Mouse (Mus musculus) neural tube, embryonic 13.5 days (tissue): ENCODE measurements around the gene Prss16. TPM values are rescaled to one million over a fixed set of nuclear protein-coding genes. Genes with fewer than 3 reads are reported as not detected.
"Not testable (repeated sequence)": the region's sequence is repeated elsewhere in the genome, so short reads cannot be mapped to it uniquely, and the experiment has no call there.

Experiments used
- ATAC-seq: fragments of 200-750 bp; cut with Nextera tagmentation; 2 replicates; pipeline ENCODE4 v1.8.0; 2017; ENCODE audit warnings: low read depth, mild to moderate bottlenecking, moderate TSS enrichment, moderate library complexity
- H3K27ac ChIP-seq: fragments of 300-500 bp; sonication (generic); replicated peaks from 2 replicates; pipeline ENCODE4 v1.5.1; 2015; ENCODE audit warnings: moderate library complexity, mild to moderate bottlenecking, inconsistent platforms
- H3K27me3 ChIP-seq: fragments of 300-500 bp; sonication (generic); 2 replicates; pipeline ENCODE4 v1.6.1; 2015; ENCODE audit warnings: mild to moderate bottlenecking, inconsistent platforms
- H3K36me3 ChIP-seq: fragments of 300-500 bp; sonication (generic); 2 replicates; pipeline ENCODE4 v1.6.1; 2015; ENCODE audit warnings: mild to moderate bottlenecking, inconsistent platforms
- H3K4me1 ChIP-seq: fragments of 300-500 bp; sonication (generic); replicated peaks from 2 replicates; pipeline ENCODE4 v1.6.1; 2015; ENCODE audit warnings: inconsistent platforms
- H3K4me2 ChIP-seq: fragments of 300-500 bp; sonication (generic); 2 replicates; pipeline ENCODE4 v1.6.1; 2015; ENCODE audit warnings: inconsistent platforms, mild to moderate bottlenecking, moderate library complexity
- H3K4me3 ChIP-seq: fragments of 300-500 bp; sonication (generic); 2 replicates; pipeline ENCODE4 v1.5.1; 2015; ENCODE audit warnings: mild to moderate bottlenecking, inconsistent platforms
- H3K9ac ChIP-seq: fragments of 300-500 bp; sonication (generic); 2 replicates; pipeline ENCODE4 v1.6.1; 2015; ENCODE audit warnings: moderate library complexity, mild to moderate bottlenecking, inconsistent platforms
- H3K9me3 ChIP-seq: fragments of 300-500 bp; sonication (generic); 2 replicates; pipeline ENCODE4 v1.6.1; 2016; ENCODE audit warnings: inconsistent platforms
- WGBS: fragments of 180-500 bp; shearing (Covaris S2); methylation state at CpG from one replicate; pipeline ENCODE4 v1.1.7; 2015; 5-methylcytosine and 5-hydroxymethylcytosine counted together
- polyA plus RNA-seq: library from polyadenylated mRNA; unstranded; fragments of >200 nt; fragmentation: Nextera tagmentation; extraction: Ambion mirVana; gene quantifications from 2 replicates; pipeline ENCODE4 v1.2.1, GENCODE M21; 2015

Prss16 gene
- 0.17 and 0.18 TPM in 2 replicates for polyA plus RNA-seq

GRCm38 (mm10) chr13:22009642-22010041 is at the start of gene Prss16:
TSS of gene Prss16 (minus strand) at chr13:22009742.
- Histone ChIP-seq H3K9me3 (no peaks in the 10 kb centered on the region), H3K36me3 (no peaks in the 10 kb centered on the region), H3K27me3 (peaks cover 95% of the 10 kb centered on the region), H3K4me3 (no peak within 1 kb of the TSS), H3K4me1 (peaks cover 16% of the 10 kb centered on the region), H3K9ac (no peak within 1 kb of the TSS), H3K27ac (no peak within 1 kb of the TSS), H3K4me2 (no peak within 1 kb of the TSS)
- WGBS = 39% methylated on average over 7 of the region's 7 CpGs
- ATAC-seq = no peak

GRCm38 (mm10) chr13:22053754-22054153 is 44.2 kb upstream of the Prss16 start:
- Histone ChIP-seq H3K9ac (no peak overlapping the region), H3K9me3 (no peaks in the 10 kb centered on the region), H3K36me3 (no peaks in the 10 kb centered on the region), H3K27ac (no peak overlapping the region), H3K4me2 (no peak overlapping the region), H3K4me3 (no peak overlapping the region), H3K27me3 (no peaks in the 10 kb centered on the region), H3K4me1 (peaks cover 5% of the 10 kb centered on the region; the same call in 1 of the 2 replicates)
- no peak for ATAC-seq
- WGBS = 97% methylated on average over 1 of the region's 1 CpGs

GRCm38 (mm10) chr13:22051523-22051859 is 41.9 kb upstream of the Prss16 start:
- Histone ChIP-seq H3K4me2 (peak overlapping the region; percentile 58), H3K4me1 (peaks cover 5% of the 10 kb centered on the region; the same call in 1 of the 2 replicates), H3K27ac (peak overlapping the region; percentile 91), H3K27me3 (no peaks in the 10 kb centered on the region), H3K36me3 (no peaks in the 10 kb centered on the region), H3K9ac (peak overlapping the region; percentile 71), H3K9me3 (no peaks in the 10 kb centered on the region), H3K4me3 (peak overlapping the region; percentile 55)
- ATAC-seq = peak; percentile 41; the same call in 1 of the 2 replicates
- whole genome bisulfite sequencing = 10% methylated on average over 5 of the region's 5 CpGs

- peaks cover 5% of the 10 kb centered on the region; the same call in 1 of the 2 replicates for H3K4me1 ChIP-seq
- peak overlapping the region; percentile 55 for H3K4me3 ChIP-seq
- H3K27ac ChIP-seq = peak overlapping the region; percentile 91
- ATAC-seq = peak; percentile 96
- no peaks in the 10 kb centered on the region for H3K36me3 ChIP-seq
- no peaks in the 10 kb centered on the region for H3K9me3 ChIP-seq
- peak overlapping the region; percentile 58 for H3K4me2 ChIP-seq
- peak overlapping the region; percentile 71 for H3K9ac ChIP-seq
- WGBS = under 1% methylated on average over 52 of the region's 52 CpGs
- no peaks in the 10 kb centered on the region for H3K27me3 ChIP-seq
Measured at GRCm38 (mm10) chr13:22050591-22051522, 41.3 kb upstream of the Prss16 start.

GRCm38 (mm10) chr13:22049737-22050440 is 40.3 kb upstream of the Prss16 start:
- under 1% methylated on average over 14 of the region's 14 CpGs for WGBS

GRCm38 (mm10) chr13:22049041-22049440 is 39.5 kb upstream of the Prss16 start:
- Histone ChIP-seq H3K4me2 (0 out of 2 replicates have a peak overlapping the region, but pooled peaks have one; percentile 16), H3K9ac (no peak overlapping the region), H3K36me3 (no peaks in the 10 kb centered on the region), H3K4me1 (peaks cover 10% of the 10 kb centered on the region), H3K9me3 (no peaks in the 10 kb centered on the region), H3K27me3 (no peaks in the 10 kb centered on the region), H3K27ac (no peak overlapping the region), H3K4me3 (no peak overlapping the region)
- 72% methylated on average over 2 of the region's 2 CpGs for WGBS
- ATAC-seq = no peak

More at GRCm38 (mm10) chr13:22049737-22050440, 40.3 kb upstream of the Prss16 start:
- H3K9me3 ChIP-seq = no peaks in the 10 kb centered on the region
- no peaks in the 10 kb centered on the region for H3K27me3 ChIP-seq
- H3K9ac ChIP-seq = peak overlapping the region; percentile 71
- H3K4me2 ChIP-seq = peak overlapping the region; percentile 58
- peak overlapping the region; percentile 91 for H3K27ac ChIP-seq
- H3K36me3 ChIP-seq = no peaks in the 10 kb centered on the region
- H3K4me3 ChIP-seq = peak overlapping the region; percentile 55
- H3K4me1 ChIP-seq = peaks cover 5% of the 10 kb centered on the region; the same call in 1 of the 2 replicates
- peak; percentile 46 for ATAC-seq

GRCm38 (mm10) chr13:22045311-22045710 is 35.8 kb upstream of the Prss16 start:
- WGBS = 56% methylated on average over 2 of the region's 2 CpGs
- Histone ChIP-seq H3K27me3 (no peaks in the 10 kb centered on the region), H3K4me2 (no peak overlapping the region), H3K27ac (no peak overlapping the region), H3K36me3 (no peaks in the 10 kb centered on the region), H3K4me1 (peaks cover 31% of the 10 kb centered on the region), H3K9ac (no peak overlapping the region), H3K4me3 (no peak overlapping the region), H3K9me3 (no peaks in the 10 kb centered on the region)
- no peak for ATAC-seq

GRCm38 (mm10) chr13:22044432-22045155 is 35.1 kb upstream of the Prss16 start:
- H3K9me3 ChIP-seq = no peaks in the 10 kb centered on the region
- peak overlapping the region; percentile 39; the same call in 1 of the 2 replicates for H3K4me3 ChIP-seq
- H3K4me1 ChIP-seq = peaks cover 30% of the 10 kb centered on the region
- no peak for ATAC-seq
- no peak overlapping the region; the same call in 1 of the 2 replicates for H3K9ac ChIP-seq
- H3K36me3 ChIP-seq = no peaks in the 10 kb centered on the region
- H3K27ac ChIP-seq = no peak overlapping the region
- peak overlapping the region; percentile 78; the same call in 1 of the 2 replicates for H3K4me2 ChIP-seq
- 84% methylated on average over 6 of the region's 6 CpGs for WGBS
- H3K27me3 ChIP-seq = no peaks in the 10 kb centered on the region

GRCm38 (mm10) chr13:22043503-22044431 is 34.2 kb upstream of the Prss16 start:
- 1% methylated on average over 13 of the region's 14 CpGs for WGBS
- Histone ChIP-seq H3K36me3 (no peaks in the 10 kb centered on the region), H3K4me3 (peak overlapping the region; percentile 39), H3K9me3 (no peaks in the 10 kb centered on the region), H3K27ac (peak overlapping the region; percentile 87), H3K4me2 (peak overlapping the region; percentile 78), H3K4me1 (peaks cover 29% of the 10 kb centered on the region), H3K9ac (peak overlapping the region; percentile 67), H3K27me3 (no peaks in the 10 kb centered on the region)
- peak; percentile 29 for ATAC-seq

- H3K4me3 ChIP-seq = peak within 1 kb of the TSS; percentile 39
- not testable (repeated sequence) for H3K27me3 ChIP-seq, H3K9me3 ChIP-seq, H3K36me3 ChIP-seq
- peak within 1 kb of the TSS; percentile 88 for H3K27ac ChIP-seq
- under 1% methylated on average over 45 of the region's 80 CpGs for WGBS
- peak within 1 kb of the TSS; percentile 67 for H3K9ac ChIP-seq
- peaks cover 29% of the 10 kb centered on the region for H3K4me1 ChIP-seq
- peak within 1 kb of the TSS; percentile 78 for H3K4me2 ChIP-seq
- peak; percentile 94 for ATAC-seq
Measured at GRCm38 (mm10) chr13:22042568-22043502, 33.3 kb upstream of the Prss16 start, which contains the start of the genes Hist1h2ag and Hist1h2bj. TSS of gene Hist1h2ag (minus strand) at chr13:22042944. TSS of gene Hist1h2bj (plus strand) at chr13:22043214.
